Mouse (Mus musculus) heart, adult 8-10 months (tissue): ENCODE data around the gene Nit1. TPM values are rescaled to one million over a fixed set of nuclear protein-coding genes. Genes with fewer than 3 reads are reported as not detected.

Source experiments
- DNase-seq: peaks from one replicate; pipeline ENCODE4 v3.0.0; 2022; ENCODE audit warnings: low spot score
- total RNA-seq, 4 experiments: library from RNA; stranded (reverse); gene quantifications; 2 replicates each; pipeline ENCODE4 v1.2.4; 2022

Gene Nit1
- total RNA-seq, 4 experiments from 2014 or later: 26.9 to 36.8 (median 29.4) TPM

DNA sequence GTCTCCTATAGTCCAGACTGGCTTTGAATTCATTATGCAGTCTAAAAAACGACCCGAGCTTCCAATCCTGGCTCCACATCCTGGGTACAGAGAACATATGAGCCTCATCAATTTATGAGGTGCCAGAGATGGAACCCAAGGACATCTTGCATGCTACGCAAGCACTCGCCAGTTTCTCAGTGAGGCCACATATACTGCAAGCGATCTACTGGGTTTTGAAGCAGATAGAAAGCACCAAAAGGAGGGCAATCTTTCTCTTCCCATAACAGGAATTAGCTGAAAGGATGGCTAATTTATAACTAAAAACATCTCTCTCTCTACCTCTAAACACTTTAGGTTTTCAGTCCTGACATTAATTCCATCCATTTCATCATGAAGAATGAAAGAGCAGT is 51.5 kb downstream of the Nit1 start:
- no peak for DNase-seq

GRCm38 (mm10) chr1:171293351-171293750 is 52.1 kb downstream of the Nit1 start:
- no peak for DNase-seq

GRCm38 (mm10) chr1:171288328-171288727 is 57.1 kb downstream of the Nit1 start:
- no peak for DNase-seq

Other genes starting within 250 kb of the Nit1 start
- gene Cfap126, start 231.7 kb downstream of the Nit1 start, total RNA-seq: 1 to 10 TPM in 1 of 4 experiments, under 1 TPM in 3; 0.60 to 2.0 (median 0.88) TPM
- gene Sdhc, start 195.0 kb downstream of the Nit1 start, total RNA-seq: 1,000 to 10,000 TPM; 1,259 to 1,304 (median 1,268) TPM
- gene Mpz, start 194.9 kb downstream of the Nit1 start, total RNA-seq: under 1 TPM in 2 of 4 experiments, not detected in 2; 0.31 to 0.41 TPM
- 100 to 1,000 TPM; 193 to 360 (median 253) TPM for gene Pcp4l1, start 149.4 kb downstream of the Nit1 start, total RNA-seq
- gene Nr1i3, start 131.7 kb downstream of the Nit1 start, total RNA-seq: not detected
- 100 to 1,000 TPM in 1 of 4 experiments, 10 to 100 TPM in 3; 94.3 to 111 (median 97.4) TPM for gene Tomm40l, start 123.1 kb downstream of the Nit1 start, total RNA-seq
- gene Apoa2, start 120.6 kb downstream of the Nit1 start, total RNA-seq: 1 to 10 TPM; 1.8 to 4.9 (median 1.9) TPM
- 10 to 100 TPM in 2 of 4 experiments, 1 to 10 TPM in 2; 8.2 to 14.4 (median 11.5) TPM for gene Fcer1g, start 111.3 kb downstream of the Nit1 start, total RNA-seq
- under 1 TPM; 0.19 to 0.60 (median 0.25) TPM for gene Adamts4, start 95.2 kb downstream of the Nit1 start, total RNA-seq
- 1,000 to 10,000 TPM; 1,619 to 1,708 (median 1,672) TPM for gene Ndufs2, start 94.3 kb downstream of the Nit1 start, total RNA-seq
- gene B4galt3, start 75.3 kb downstream of the Nit1 start, total RNA-seq: 10 to 100 TPM; 15.4 to 20.8 (median 19.1) TPM
- gene Ppox, start 64.5 kb downstream of the Nit1 start, total RNA-seq: 10 to 100 TPM; 11.9 to 16.6 (median 12.7) TPM
- gene Usp21, start 57.7 kb downstream of the Nit1 start, total RNA-seq: 10 to 100 TPM; 18.9 to 21.1 (median 19.9) TPM
- 10 to 100 TPM; 88.2 to 96.3 (median 90.7) TPM for gene Ufc1, start 50.6 kb downstream of the Nit1 start, total RNA-seq
- gene Dedd, start 16.5 kb downstream of the Nit1 start, total RNA-seq: 10 to 100 TPM; 21.2 to 26.1 (median 21.9) TPM
- gene Pfdn2, start within 50 bp of the Nit1 start, total RNA-seq: 100 to 1,000 TPM in 1 of 4 experiments, 10 to 100 TPM in 3; 55.3 to 103 (median 78.2) TPM
- under 1 TPM in 1 of 4 experiments, not detected in 3; 0.16 TPM for gene Klhdc9, start 15.2 kb upstream of the Nit1 start, total RNA-seq
- gene Nectin4, start 24.5 kb upstream of the Nit1 start, total RNA-seq: under 1 TPM in 3 of 4 experiments, not detected in 1; 0.11 to 0.38 (median 0.25) TPM
- 1 to 10 TPM; 1.7 to 3.0 (median 2.0) TPM for gene Arhgap30, start 43.3 kb upstream of the Nit1 start, total RNA-seq
- gene Usf1, start 65.7 kb upstream of the Nit1 start, total RNA-seq: 10 to 100 TPM; 43.0 to 48.4 (median 45.2) TPM
- gene Tstd1, start 73.2 kb upstream of the Nit1 start, total RNA-seq: 1 to 10 TPM in 3 of 4 experiments, under 1 TPM in 1; 0.75 to 2.0 (median 1.3) TPM
- gene F11r, start 91.9 kb upstream of the Nit1 start, total RNA-seq: 10 to 100 TPM; 34.5 to 36.2 (median 35.6) TPM
- gene Alyref2, start 157.8 kb upstream of the Nit1 start, total RNA-seq: 1 to 10 TPM; 1.8 to 2.8 (median 2.1) TPM
- gene Itln1, start 189.6 kb upstream of the Nit1 start, total RNA-seq: not detected
- gene Cd244a, start 213.5 kb upstream of the Nit1 start, total RNA-seq: 1 to 10 TPM in 1 of 4 experiments, under 1 TPM in 3; 0.09 to 1.3 (median 0.17) TPM